Mouse (Mus musculus) erythroblast, adult 5-6 weeks (primary cell): ENCODE measurements around the gene Parn. TPM values are rescaled to one million over a fixed set of nuclear protein-coding genes. Genes with fewer than 3 reads are reported as not detected.

ENCODE experiments used
- ATAC-seq: replicated peaks from 2 replicates; pipeline ENCODE4 v1.8.0; 2016; ENCODE audit warnings: moderate number of reproducible peaks, mild to moderate bottlenecking, moderate TSS enrichment, inconsistent platforms; ENCODE audit not compliant: poor library complexity, low FRiP score, severe bottlenecking
- total RNA-seq, 2 experiments: library from RNA; stranded (forward) in 1 of 2; stranded (reverse) in 1 of 2; fragments of 150-400 nt in 1 of 2; fragments of 200-764, 138-1000 nt in 1 of 2; gene quantifications; 2 replicates each; pipeline versions ENCODE4 v1.2.3 to v1.2.4; 2015 to 2017; ENCODE audit warnings: low replicate concordance in 2 of 2

The Parn gene
- total RNA-seq, 2 experiments from 2014 or later = 2.9 to 8.7 TPM

DNA sequence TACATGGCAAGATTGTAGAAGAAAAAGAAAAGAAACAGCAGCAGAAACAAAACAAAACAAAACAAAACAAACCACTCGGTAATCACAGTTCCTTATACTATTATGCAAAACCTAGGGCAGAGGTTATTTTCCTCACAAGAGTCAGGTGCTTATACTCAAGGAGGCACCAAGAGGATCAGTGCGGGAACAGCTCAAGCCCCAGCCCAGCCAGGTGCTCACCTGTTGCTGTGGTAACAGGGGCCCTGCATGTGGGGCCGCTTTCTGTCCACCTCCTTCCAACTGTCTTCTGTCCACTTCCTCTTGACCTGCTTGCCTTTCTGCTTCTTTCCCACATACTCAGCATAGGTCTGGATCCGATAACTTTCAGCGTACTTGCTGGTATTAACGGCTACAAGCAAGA lies 101.6 kb downstream of the Parn start:
- no peak for ATAC-seq

DNA sequence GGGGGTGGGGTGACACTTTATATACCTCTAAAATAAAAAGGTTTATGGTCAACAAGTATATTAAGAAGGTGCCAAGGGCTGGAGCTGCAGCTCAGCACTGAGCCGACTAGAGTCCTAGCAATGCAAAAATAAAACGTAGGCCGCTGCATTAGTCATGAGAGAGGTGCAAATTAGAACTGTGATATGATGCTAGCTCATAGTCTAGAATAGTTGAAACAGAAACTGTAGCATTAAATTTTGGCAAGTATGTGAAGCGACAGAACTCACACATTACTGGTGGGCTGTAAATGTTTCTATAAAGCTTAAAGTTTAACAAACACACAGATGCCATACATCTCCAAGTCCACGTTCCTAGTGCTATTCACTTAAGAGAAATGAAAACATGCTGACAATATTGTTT lies 102.7 kb downstream of the Parn start:
- ATAC-seq = no peak

DNA sequence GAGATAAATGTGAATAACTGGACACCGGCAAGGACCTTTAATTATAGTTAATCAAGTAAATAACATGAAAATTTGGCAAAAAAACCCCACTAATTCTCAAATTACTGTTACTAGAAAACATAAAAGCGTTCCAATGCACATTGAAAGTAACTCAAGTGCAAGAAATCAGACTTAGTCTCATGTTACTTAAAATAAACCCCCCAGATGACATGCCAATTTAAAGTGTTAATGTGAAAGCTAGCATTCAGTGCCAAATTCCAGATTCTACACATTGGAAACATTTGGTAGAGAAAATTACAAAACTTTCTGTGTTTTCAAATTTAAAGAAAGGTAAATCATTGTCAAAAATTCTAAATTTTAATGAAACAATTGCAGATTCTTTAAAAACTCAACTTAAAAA lies 110.2 kb downstream of the Parn start:
- ATAC-seq = no peak

DNA sequence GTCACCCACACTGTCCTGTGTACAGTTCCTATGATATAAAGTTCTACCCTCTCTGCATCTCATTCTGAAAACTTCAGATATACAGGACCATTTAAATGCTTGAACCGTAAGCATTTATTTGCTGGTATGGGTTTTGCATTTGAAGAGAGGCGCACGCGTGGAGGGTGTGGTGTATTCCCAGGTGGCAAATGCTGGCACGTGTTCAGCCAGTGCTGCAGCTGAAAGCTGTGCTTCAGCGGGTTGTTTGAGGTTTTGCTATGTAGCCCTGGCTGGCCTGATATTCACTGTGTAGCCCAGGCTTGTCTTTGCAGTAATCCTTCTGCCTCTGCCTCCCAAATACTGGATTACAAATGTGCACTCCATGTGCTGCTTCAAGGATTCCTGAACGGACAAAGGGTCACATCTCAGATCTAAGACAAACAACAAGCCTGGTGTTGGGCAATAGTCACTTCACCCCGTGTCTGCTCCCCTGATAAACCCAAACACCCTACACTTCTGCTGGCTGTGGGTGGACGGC lies 111.0 kb downstream of the Parn start:
- no peak for ATAC-seq

DNA sequence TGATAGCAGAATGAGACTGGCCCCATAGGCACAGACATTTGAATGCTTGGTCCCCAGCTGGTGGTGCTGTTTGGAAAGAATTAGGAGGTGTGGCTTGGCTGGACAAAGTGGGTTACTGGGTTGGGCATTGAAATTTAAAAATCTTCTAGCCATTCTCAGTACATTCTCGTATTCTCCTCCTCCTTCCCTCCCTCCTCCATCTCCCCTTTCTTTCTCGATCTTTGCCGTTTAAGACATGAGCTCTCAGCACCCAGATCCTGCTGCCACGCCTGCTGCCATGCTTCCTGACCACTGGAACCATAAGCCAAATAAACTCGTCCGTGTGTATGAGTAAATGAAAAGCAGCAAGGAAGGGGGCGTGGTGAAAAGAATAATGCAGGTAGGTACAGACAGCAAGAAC lies 111.5 kb downstream of the Parn start:
- ATAC-seq = no peak

DNA sequence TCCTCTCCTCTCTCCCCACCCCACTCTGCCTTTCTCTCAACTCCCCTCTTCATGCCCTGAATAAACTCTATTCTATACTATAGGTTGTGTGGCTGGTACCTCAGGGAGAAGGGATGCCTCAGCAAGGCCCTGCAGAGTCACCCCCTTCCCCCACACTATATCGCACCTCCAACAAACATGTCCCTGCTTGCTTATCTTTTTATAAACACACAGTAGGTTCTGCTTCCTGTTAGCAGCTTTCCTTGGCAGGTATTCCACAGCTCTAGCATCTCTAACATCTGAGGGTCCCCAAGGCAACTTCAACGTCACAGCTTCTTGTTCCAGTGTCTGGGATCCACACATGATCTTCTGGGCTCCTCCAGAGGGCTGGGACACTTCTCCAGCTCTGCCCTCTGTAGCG lies 117.3 kb downstream of the Parn start:
- no peak for ATAC-seq

DNA sequence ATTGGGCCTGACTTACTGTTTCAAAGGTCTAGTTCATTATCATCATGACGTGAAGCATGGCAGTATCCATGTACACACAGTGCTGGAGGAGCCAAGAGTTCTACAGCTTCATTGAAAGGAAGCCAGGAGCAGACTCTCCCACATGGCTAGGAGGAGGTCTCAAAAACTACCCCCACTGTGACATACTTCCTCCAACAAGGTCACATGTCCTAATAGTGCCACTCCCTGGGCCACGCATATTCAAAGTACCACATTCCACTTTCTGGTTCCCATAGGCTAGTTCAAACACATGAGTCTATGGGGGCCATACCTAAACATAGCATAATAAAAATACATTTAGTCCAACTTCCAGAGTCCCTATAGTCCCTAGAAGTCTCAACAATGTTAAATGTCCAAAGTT lies 118.0 kb downstream of the Parn start:
- no peak for ATAC-seq

DNA sequence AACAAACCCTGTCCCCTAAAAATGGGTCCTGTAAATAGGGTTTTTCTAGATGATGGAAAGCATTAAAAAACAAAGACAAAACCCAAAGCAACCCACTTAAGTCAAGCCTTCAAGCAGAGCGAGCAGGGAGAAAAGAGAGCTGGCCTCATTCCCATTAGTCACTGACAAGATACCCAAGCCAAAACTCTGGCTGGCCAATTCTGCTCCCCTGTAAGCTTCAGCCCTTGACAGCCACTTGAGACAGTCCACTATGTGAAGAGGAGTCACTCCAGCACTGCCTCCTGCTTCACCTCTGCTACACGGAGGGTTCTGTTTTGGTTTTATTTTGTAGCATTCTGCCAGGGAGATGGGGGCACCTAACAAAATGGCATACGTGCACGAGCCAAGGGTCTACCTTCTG lies 126.2 kb downstream of the Parn start:
- ATAC-seq = no peak

DNA sequence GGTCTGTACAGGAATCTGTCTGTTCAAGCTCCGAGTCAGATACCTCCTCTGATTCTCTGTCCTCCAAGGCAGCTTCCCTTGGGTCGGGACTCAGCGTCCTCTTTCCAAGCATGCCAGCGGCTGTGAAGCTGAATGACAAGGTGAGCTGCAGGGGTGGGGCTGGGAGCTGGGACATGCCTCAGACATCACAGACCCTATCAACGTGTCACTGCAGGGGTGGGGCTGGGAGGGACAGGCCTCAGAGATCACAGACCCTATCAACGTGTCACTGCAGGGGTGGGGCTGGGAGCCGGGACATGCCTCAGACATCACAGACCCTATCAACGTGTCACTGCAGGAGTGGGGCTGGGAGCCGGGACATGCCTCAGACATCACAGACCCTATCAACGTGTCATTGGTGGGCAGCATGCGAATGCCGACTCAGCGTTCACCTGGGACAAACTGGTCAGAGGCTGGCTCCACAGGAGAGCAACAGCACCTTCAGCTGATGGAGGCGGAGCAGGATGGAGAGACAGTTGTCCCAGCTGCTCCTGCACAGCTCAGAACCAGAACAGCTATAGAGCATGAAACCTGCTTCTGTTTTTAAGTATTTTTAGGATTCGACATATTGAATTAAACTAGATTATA lies 126.7 kb downstream of the Parn start:
- ATAC-seq = no peak

DNA sequence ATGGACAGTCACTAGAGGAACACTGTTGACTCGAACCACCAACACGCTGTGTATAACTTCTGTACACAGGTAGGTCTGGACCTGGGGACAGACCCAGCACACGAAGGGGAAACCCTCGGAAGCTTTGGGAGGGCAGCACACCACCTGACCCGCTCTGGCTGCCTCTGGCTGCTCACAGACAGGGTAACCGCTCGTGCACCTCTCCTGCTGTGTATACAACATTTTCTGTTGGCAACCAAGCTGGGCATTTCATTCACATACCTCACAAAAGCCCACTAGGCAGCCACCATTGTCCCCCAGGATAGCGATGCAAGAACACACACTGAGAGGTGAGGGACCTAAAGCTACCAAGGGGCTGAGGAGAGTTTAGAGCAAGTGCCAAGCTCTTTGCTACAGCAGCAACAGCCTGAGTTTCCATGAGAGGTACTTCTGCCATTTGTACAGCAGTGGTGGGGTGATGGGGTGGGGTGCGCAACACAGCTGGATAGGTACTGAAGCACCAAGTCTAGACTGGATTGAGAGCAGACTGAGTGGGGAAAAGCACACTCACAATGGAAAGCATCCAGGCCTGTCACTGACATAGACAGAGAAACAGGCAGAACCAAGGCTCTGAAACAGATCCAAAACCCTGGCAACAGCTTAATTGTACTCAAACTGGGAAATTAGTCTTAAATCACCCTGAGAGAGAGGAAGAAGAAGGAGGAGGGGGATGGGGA lies 128.9 kb downstream of the Parn start:
- ATAC-seq = no peak

DNA sequence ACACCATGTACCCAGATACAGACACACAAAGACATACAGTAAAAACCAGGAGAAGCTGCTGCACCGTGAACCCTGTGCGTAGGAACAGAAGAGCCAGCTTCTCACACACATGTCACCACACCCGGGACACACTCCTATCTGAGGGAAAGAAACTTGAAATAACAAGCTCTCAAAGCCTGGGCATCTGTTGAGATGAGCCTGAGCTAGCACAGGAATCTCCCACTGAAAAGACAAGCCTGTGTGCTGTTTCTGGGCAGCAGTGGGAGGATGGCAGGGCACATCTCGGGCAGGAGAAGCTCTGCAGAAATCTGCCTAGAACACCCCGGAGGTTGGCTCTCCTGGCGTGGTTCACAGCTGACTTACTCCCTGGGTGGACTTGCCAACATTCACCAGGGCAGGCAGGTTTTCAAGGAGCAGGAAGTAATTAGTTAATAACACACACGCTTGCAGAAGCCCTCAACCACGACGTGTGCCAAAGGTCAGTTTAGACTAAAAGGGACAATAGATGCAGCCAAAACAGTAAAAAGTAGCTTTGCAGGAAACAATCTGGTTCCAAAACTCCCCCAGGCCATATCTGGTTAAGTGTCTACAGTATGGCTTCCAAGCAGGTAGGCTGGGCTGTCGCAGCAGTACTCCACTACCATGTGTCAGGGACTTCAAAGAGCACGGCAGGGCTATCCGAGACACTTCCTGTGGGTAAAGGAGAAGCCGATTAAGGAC lies 129.6 kb downstream of the Parn start:
- ATAC-seq = no peak

DNA sequence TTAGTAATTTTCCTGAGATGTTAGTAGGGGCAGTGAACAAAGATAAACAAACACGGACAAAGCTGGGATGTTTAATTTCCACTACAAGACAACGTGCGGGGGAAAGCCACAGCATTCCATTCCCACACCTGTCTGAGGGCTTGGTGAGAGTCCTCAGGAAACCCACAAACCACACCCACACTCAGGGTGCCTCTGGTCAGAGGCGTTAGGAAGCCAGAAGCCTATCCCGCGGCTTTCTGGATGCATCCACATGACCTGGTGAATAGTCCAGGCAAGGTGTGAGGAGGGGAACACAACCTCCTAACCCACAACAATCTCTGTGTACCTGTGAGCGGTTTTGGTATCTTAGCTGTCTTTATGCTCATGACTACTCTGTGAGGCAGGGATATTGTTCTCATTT lies 131.6 kb downstream of the Parn start:
- no peak for ATAC-seq

DNA sequence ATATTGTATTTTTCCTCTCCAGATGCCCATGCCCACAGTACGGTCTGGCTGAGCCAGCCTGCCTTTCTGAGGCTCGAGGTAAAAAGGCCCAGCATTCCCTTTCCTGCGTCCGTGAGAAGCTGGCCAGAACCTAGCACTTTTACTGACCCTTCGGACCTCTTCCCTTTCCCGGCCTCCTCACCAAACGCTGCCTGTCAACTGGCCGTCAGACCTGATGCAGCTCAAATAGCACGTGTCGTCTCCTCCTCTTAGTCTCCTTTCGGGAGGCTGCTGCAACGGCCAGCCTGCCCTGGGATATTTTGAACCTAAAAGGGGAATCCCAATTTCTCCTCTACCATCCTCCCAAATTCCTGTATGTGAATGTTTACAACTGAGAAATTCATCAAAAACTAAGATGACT lies 132.1 kb downstream of the Parn start:
- no peak for ATAC-seq

DNA sequence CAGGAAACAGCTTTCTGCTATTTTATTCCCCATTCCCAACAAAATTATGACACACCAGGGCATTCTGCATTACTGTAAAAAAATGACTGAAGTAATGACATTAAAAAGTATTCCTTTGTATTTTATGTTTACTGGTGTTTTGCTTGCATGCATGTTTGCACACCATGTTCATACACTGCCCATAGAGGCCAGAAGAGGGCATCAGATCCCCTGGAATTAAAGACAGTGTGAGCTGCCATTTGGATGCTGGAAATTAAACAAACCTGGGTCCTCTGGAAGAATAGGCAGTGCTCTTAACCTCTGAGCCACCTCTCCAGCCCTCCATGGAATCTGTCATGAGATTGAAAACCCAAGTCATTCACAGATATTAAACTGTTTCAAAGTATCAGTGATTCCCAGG lies 135.1 kb downstream of the Parn start:
- ATAC-seq = no peak

DNA sequence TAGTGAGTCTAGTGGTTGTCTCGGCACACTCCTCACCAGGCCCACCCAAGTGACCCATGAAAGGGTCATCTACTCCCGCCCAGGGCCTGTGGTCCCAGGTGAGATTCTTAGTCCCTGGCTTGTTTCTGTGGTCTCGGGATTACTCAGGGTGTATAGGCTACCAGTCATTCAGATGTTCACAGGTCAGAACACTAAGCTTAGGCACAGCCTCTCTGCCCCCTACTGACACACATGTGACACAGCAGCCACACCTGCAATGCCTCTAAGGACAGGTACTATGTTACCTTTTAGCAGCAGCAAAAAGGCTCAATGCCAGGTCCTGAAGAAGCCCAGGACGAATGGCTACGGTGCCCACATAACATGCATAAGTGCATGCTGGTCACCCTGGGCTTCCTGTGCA lies 136.7 kb downstream of the Parn start:
- no peak for ATAC-seq

DNA sequence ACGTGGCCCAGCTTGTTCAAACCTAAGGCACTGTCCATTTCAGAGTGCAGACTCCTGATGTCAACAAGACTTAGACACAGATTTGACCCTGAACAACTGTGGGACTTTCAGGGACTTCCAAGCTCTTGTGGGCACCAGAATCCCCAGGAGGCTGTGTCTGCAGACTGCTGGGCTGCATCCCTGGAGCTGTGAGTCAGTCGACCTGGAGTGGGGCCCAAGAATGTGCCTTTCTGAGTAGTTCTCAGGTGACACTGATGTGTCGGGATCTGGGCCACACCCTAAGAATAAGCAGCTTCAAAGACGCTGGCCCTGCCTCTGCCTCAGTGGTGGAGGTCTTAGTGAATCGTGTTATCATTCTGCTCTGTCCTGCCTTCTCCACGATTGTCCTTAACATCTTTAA lies 146.6 kb downstream of the Parn start:
- ATAC-seq = no peak

DNA sequence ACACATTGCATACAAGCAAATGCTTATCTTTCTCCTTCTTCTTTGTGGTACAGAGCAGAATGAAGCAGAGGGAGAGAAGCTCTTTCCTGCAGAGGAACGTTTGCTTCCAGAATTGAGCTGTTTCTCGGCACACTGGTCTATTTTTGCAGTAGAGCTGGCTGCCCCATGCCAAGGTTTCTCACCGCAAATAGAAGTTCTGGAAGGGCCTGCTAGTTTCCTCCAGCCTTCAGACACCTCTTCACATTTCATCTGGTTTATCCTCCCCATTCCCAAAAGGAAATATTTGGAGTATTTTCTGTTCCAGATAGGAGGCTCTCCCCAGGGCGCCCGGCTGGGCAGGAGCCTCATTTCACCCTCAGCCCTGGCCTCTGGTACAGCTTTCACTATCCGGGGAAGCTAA lies 147.7 kb downstream of the Parn start:
- no peak for ATAC-seq

DNA sequence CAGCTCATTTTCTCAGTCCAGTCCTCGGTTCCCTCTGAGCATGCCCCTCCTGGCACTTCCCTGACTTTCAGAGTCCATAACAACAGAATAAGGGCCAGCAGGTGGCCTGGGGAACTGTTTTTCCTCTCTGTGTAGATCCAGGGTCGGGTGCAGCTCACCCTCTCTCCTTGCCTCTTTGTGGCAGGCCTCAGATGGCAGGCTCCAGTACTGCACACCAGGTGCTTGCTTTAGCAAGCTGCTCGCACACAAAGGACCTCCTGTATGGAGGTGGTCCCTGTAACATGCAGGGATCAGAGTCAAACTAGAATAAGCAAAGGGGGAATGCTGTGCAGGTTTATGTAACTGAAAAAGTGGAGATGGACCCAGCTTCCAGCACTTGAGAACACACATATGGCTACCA lies 151.8 kb downstream of the Parn start:
- no peak for ATAC-seq

DNA sequence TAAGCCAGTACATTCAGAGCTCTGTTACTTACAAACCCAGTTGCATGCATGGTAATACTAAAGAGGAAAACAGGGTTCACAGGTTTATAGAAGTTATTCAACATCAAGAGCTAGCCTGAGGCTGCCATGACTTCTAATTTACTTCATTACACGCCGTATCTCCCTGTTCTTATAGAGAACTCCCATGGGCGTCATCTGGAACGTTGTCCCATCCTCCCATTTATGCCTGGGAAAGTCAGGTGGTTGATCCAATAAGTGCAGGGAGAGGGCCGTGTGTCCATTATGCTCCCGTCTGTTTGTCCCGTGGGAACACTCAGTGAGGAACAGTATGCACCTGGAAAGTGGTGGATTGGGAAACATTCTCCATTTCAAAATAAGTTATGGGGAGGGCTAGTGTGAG lies 152.4 kb downstream of the Parn start:
- ATAC-seq = no peak

DNA sequence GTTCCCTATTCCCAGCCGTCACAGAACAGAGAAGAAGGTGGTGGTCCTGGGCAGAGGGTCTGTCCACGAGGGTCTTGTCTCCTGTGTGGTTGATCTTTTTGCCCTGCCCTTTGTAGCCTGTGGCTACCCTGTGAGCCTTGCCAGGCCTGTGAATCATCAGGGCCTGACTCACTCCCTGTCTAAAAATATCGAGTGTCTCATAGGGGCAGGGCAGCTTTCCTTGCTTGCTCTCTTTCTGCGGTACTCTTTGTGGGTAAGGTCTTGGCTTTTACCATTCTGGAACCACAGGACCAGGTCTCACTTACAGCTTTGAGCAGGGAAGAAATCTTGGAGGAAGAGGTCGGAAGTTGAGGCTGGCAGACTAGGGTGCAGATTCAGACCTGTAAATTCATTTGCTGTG lies 162.9 kb downstream of the Parn start:
- ATAC-seq = no peak

DNA sequence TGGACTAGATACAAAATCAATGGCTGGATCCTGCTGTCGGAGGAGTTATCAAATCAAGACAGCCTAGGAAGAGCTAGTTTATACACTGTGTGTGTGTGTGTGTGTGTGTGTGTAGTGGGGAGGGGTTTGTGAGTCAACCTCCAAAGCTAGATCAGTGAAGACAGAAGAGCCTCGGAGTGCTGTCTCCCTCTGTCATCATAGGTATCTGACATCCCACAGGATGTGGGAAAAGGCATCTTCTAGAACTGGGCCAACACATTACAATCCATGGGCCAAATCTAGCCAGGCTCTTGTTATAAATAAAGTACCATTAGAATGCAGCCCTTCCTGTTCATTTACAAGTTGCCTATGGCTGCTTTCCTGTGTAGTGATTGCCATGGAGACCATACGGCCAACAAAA lies 163.5 kb downstream of the Parn start:
- no peak for ATAC-seq
